Mouse (Mus musculus): ENCODE results near the gene Ms4a6c. TPM values are rescaled to one million over a fixed set of nuclear protein-coding genes. Genes with fewer than 3 reads are reported as not detected.
"Not testable (repeated sequence)": the region's sequence is repeated elsewhere in the genome, so short reads cannot be mapped to it uniquely, and the experiment has no call there.

Gene Ms4a6c
- total RNA-seq (2021): 1 to 10 TPM; 1.8 to 2.0 TPM
- long read RNA-seq: 0 reads

DNA sequence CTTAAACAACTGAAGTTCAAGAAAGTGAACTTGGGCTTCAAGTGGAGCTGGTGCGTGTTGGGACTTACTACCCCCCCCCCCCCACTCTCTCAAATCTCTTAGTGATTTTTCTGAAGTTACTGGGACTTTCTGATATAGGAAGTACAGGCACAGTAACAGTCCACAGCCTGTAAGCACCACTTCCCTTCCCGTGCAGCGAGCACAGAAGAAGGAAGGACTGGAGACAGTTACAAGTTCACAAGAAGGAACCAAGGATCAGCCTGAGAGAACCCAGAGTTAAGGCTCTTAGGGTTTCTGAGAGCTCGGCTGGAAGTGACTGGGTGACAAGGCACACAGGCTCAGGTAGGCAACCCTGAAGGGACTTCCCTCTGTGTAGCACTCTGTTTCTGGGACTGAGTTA lies at the start of gene Ms4a6c:
Ms4a6c (plus strand) TSS at position 152 of the 400 bp plus-strand sequence.
- DNase-seq (ENCODE audit: low spot score in 2 of 2): not testable (repeated sequence)

DNA sequence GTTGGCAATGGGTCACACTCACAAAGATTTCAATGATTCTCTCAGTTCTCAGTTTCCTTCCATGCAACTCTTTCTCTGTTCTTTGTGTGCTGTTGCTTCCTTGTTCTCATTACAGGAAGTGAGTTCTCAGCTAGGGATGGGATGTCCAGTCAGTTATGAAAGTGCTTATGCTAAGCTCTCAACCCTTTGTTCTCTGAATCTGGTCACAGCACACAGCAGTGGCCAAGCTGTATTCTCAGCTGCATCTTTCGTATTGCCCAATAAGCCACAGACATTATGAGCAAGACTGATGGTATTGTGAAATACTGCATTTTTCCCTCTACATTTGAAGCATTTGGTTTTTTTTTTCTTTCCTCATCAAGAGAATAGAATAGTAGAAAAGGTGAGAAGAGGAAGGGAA lies 38.0 kb upstream of the Ms4a6c start:
- DNase-seq (ENCODE audit: low spot score in 2 of 2): not testable (repeated sequence)

DNA sequence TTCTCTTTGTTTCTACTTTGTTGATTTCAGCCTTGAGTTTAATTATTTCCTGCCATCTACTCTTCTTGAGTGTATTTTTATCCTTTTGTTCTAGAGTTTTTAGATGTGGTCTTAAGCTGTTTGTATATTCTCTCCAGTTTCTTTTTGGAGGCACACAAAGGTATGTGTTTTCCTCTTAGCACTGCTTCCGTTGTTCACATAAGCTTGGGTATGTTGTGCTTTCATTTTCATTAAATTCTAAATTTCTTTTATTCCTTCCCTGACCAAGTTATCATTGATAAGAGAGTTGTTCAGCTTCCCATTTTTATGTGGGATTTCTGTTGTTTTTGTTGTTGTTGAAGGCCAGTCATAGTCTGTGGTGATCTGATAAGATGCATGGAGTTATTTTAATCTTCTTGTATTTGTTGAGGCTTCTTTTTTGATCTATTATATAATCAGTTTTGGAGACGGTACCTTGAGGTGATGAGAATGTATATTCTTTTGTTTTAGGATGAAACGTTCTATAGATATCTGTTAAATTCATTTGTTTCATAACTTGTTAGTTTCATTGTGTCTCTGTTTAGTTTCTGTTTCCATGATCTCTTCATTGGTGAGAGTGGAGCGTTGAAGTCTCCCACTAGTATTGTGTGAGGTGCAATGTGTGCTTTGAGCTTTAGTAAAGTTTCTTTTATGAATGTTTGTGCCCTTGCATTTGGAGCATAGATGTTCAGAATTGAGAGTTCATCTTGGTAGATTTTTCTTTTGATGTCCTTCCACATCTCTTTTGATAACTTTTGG lies 33.9 kb upstream of the Ms4a6c start:
- DNase-seq (ENCODE audit: low spot score in 2 of 2): no peak

DNA sequence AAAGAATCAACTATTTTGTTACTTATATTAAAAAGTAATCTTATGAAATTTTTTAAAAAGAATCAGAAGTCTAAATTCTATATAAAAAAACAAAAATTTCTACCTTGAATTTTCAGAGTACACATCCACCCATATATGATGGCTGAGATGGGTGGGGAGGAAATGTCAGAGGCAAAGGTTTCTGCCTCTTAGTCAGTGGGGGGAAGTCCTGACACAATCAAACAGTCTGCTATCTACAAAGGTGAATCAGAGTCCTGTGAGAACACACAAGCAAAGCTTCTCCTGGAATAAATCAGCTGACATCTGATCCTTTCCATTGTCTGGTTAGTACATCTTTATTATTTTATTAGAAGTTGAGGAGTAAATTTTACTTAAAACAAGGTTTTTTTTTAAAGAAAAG lies 25.8 kb upstream of the Ms4a6c start, which contains the start of gene Ms4a4b:
Ms4a4b (plus strand) TSS at position 216 of the 400 bp plus-strand sequence.
- DNase-seq (ENCODE audit: low spot score in 2 of 2): no peak

DNA sequence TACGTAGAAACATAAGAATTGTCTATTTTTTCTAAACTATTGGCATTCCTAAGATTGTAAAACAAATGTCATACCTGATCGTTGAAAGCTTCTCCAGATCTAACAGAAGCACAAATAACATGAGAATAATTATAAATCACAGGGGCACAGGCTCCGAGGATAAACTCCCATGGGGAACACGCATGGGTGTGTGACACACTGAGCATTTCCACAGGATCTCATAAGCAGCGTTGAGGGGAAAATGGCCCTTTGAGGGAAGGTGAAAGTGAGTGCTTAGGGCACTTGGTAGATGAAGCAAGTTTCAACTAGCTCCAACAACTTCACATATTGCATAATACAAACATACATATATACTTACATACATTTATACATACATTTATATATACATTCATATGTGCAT lies 25.2 kb upstream of the Ms4a6c start:
- DNase-seq (ENCODE audit: low spot score in 2 of 2): no peak

DNA sequence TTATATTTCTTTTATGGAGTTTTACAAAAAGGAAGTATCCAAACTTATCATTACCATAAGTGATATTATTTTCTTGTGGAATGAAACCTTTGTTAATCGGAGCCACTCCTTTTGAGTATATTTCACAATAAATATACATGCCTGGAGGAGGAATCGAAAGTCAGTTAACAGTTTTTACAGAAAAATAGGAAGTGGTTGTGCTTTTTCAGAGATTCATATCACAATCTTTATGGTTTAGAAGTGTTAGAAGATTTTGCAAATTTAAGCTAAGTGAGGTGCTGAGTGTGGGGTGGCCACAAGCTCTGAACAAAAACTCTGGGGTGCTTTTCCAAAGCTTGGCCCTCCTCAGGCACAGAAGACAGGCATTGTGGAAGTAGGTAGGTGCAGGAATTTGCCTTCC lies 21.9 kb upstream of the Ms4a6c start:
- DNase-seq (ENCODE audit: low spot score in 2 of 2): no peak

DNA sequence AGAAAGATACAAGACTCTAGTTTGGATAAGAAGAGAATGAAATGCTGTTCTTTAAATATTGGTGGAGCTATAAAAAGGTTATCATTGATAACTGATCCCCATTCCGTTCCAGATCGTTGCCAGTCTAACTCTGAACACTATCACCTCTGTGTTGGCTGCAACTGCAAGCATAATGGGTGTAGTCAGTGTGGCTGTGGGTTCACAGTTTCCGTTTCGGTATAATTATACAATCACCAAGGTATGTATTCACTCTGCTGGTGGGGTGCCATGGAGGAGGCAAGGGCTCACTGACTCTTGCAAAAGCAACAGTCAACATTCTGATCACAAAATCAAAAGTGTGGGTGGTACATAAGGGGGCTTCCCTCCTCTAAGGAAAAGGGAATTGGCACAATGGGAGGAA lies 10.1 kb upstream of the Ms4a6c start:
- not testable (repeated sequence) for DNase-seq (ENCODE audit: low spot score in 2 of 2)

DNA sequence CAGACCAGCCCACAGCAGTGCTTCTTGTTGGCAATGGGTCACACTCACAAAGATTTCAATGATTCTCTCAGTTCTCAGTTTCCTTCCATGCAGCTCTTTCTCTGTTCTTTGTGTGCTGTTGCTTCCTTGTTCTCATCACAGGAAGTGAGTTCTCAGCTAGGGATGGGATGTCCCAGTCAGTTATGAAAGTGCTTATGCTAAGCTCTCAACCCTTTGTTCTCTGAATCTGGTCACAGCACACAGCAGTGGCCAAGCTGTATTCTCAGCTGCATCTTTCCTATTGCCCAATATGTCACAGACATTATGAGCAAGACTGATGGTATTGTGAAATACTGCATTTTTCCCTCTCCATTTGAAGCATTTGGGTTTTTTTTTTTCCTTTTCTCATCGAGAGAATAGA lies 4.4 kb upstream of the Ms4a6c start:
- DNase-seq (ENCODE audit: low spot score in 2 of 2): not testable (repeated sequence)

DNA sequence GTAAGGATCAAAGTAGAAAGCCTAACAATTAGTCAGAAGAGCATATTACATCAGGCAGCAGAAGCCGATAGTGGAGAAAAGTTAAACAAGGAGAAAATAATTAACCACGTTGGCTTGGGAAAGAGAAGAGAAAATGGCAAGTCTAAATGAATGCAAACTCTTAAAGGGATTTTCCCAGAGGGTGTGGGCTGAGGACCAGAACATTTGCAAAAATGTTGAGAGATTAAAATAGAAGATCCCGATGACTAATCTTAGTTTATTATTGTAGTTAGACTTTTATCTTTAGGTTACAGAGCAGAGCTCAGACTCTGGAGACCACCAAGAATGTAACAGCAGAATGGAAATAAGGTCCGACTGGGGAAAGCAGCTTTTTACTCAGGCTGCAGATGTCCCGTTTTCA lies 2.7 kb upstream of the Ms4a6c start:
- no peak for DNase-seq (ENCODE audit: low spot score in 2 of 2)

DNA sequence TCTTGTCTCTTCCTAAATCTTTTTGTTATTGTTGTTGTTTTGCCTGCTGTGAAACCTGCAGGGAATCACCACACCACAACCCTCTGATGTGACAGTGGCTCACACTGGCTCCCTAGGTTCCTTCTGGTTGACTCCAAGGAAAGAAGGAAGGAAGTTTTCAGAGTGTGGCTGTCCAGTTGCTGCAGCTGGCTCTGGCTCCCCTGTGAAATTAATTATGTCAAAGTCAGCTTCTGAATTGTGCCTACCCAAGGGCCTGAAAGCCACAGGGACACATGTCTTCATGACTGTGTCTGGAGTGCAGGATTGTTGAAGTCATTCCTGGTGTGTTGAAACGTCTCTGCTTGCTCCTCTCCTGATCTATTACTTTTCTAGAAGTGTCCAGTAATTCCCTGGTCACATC lies 805 bp upstream of the Ms4a6c start:
- DNase-seq (ENCODE audit: low spot score in 2 of 2): not testable (repeated sequence)

DNA sequence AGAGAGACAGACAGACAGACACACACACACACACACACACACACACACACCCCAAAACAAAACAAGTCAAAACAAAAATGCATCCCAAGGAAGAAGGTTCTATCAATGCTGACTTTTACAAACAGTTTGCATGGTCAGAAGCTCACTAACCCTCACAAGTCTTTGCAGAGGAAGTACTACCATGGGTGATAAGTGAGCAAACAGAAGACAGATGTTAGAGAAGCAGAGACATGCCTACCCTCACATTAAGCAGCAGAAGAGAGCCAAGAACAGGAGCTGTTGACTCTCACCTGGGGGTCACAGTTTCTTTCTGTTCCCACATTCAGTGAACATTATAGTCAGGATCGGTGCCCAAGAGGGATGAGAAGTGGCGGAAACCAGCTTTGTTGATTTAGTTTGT lies 10.5 kb downstream of the Ms4a6c start:
- no peak for DNase-seq (ENCODE audit: low spot score in 2 of 2)

DNA sequence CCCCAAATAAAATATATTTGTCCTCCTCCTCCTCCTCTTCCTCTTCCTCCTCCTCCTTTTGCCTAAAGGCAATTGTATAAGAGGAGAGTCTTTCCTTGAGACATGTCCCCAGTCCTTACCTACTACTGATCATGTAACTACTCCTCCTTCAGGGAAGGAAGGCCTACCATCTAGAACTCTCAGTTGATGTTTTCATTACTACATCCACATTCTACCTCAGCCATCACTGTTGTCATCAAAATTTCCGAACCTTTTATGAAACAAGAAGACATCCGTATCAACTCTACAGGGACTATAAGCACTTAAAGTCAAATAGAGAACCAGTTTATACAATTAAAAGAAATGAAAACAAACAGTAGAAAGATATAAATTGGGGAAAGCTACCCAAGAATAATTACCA lies 13.5 kb downstream of the Ms4a6c start:
- DNase-seq (ENCODE audit: low spot score in 2 of 2): no peak

DNA sequence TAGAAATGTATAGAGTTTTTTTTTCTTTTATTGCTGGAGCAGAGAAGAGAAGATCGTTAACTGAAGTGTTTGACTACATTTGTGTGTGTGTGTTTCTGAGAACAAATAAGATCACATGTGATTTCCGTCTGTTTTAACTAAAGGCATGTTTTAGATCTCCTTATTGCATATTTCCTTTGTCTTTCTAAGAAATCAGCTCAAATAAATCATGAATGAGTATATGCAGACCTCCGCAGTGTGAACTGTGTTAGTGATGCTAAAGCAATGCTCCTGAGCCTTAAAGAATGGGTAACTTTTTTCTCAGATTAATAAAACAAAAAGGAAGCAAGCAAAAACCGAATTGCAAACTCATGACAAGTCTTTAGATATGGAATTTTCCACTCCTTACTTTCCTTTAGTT lies 14.8 kb downstream of the Ms4a6c start:
- no peak for DNase-seq (ENCODE audit: low spot score in 2 of 2)

DNA sequence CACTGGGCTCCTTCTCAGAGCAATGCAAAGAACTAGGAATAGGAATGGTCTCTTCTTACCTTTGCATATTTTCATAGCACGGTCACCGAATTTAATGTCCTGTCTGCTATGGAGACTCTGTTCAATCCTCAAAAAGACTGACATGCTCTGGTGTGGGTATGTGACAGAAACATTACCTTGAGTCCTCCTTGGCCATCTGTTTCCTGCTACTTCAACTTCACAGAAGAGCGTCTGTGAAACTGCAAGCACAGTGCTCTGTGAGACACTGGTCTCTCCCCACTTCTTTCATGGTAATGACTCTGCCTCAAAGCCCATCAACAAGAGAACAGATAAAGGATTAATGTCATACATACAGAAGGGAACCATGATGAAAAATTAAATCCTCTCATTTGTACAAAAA lies 15.2 kb downstream of the Ms4a6c start:
- DNase-seq (ENCODE audit: low spot score in 2 of 2): no peak

DNA sequence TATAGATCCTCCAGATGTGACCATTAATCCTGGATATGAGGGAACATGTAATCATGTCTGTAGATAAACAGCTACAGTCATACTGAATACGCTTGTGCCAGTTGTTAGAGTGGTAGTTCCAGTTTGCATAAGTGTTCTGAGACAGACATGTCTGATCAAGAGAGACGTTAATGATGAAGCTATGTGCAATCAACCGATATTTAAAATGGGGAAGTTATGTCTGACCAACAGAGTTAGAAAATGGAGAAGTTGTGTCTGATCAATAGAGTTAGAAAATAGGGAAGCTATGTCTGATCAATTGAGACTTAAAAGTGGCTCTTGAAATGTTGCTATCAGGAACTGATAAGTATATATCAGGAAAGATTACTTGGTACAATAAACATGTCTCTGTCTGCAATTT lies 16.1 kb downstream of the Ms4a6c start:
- DNase-seq (ENCODE audit: low spot score in 2 of 2): no peak

DNA sequence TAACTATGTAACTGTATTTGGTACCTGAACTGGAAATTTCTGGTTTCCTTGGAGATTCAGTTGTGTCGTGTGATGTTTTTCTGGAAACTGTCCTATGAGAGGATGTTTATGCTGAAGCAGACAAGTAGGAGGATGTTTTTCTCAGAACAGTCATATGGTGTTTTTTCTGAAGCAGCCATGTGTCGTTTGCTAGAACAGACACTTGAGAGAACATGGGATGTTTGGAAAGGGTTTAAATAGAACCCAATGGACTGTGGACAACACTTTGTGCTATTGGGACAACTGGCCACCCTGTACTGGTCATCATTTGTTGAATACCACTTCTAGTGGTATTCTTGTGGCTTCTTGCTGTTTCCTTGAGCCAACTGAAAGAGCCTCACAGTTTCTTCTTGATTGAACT lies 16.6 kb downstream of the Ms4a6c start, which contains the start of gene Gm8369:
Gm8369 (plus strand) TSS at position 193 of the 400 bp plus-strand sequence.
- DNase-seq (ENCODE audit: low spot score in 2 of 2): no peak

DNA sequence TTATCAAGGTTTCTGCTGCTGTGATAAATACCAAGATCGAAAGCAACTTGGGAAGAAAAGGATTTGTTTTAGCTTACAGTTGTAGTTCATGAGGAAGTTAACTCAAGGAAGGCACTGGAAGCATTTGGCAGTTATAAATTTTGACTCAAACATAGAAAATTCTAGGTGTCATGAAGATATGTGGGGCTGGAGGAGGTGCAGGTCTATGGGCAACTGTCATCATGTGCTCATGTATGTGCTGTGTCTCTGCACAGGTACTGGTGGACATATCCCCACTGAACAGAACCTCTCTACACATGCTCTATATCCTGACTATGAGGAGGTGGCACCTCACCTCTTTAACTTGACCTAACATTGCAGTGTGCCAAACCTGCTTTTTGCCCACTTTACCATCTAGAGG lies 17.4 kb downstream of the Ms4a6c start:
- no peak for DNase-seq (ENCODE audit: low spot score in 2 of 2)

DNA sequence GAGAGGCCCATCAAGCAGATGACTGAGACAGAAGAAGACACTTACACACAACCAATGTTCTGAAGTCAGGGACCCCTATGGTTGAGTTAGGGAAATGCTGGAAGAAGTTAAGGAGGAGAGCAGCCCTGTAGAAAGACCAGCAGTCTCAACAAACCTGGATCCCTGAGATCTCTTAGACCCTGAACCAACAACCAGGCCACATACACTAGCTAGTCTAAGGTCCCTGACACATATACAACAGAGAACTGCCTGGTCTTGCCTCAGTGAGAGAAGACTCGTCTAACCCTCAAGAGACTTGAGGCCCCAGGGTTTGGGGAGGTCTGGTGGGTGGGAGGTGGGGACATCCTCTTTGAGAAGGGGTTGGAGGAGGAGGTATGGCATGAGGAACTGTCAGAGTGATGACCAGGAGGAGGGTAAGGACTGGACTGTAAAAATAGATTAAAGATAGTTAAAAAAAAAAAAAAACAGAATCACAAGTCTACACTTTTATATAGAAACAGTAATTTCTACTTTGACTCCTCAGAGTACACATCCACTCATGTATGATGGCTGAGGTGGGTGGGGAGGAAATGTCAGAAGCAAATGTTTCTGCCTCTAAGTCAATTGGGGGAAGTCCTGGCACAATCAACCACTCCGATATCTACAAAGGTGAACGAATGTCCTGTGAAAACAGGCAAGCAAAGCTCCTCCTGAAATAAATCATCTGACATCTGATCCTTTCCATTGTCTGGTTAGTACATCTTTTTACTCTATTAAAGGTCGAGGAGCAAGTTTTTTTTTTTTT lies 22.4 kb downstream of the Ms4a6c start:
- DNase-seq (ENCODE audit: low spot score in 2 of 2): no peak

DNA sequence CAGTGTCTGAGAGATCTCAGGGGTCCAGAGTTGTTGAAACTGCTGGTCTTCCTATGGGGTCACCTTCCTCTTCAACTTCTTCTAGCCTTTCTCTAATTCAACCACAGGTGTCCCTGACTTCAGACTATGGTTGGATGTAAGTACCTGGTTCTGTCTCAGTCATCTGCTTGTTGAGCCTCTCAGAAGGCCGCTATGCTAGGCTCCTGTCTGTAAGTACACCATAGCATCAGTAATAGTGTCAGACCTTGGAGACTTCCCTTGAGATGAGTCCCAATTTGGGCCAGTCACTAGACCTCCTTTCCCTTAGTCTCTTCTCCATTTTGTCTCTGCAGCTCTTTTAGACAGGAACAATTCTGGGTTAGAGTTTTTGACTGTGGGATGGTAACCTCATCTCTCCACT lies 23.5 kb downstream of the Ms4a6c start:
- DNase-seq (ENCODE audit: low spot score in 2 of 2): no peak

DNA sequence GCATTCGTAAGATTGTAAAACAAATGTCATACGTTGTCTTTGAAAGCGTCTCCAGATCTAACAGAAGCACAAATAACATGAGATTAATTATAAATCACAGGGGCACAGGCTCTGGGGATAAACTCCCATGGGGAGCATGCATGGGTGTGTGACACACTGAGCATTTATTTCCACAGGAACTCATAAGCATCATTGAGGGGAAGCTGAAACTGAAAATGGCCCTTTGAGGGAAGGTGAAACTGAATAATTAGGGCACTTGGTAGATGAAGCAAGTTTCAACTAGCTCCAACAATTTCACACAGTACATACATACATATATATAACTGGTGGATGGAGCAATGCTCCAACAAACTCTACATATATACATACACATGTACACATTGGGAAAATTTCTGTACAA lies 25.4 kb downstream of the Ms4a6c start:
- no peak for DNase-seq (ENCODE audit: low spot score in 2 of 2)

DNA sequence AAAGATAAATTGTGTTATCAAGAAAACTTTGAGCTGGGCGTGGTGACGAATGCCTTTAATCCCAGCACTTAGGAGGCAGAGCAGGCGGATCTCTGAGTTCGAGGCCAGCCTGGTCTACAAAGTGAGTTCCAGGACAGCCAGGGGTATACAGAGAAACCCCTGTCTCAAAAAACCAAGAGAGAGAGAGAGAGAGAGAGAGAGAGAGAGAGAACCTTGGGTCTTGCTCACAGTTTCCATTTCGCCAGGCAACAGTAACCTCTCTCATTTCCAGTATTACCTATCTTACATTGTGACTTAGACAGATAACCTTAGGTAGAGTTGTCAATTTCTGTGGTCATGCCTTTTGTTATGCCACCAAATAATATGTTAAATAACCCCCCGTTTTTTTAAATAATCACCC lies 27.2 kb downstream of the Ms4a6c start:
- no peak for DNase-seq (ENCODE audit: low spot score in 2 of 2)

DNA sequence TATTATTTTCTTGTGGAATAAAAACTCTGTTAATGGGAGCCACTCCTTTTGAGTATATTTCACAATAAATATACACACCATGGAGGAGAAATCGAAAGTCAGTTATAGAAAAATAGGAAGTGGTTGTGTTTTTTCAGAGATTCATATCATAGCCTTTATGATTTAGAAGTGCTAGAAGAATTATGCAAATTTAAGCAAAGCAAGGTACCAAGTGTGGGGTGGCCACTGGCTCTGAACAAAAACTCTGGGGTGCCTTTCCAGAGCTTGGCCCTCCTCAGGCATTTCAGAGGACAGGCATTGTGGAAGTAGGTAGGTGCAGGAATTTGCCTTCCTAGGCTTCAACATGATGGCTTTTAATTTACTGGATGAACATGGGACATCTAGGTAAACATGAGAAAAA lies 28.1 kb downstream of the Ms4a6c start:
- not testable (repeated sequence) for DNase-seq (ENCODE audit: low spot score in 2 of 2)
